Mouse (Mus musculus): Measurements from ENCODE around the gene Morn1. TPM values are rescaled to one million over a fixed set of nuclear protein-coding genes. Genes with fewer than 3 reads are reported as not detected.

Morn1 gene
- polyA plus RNA-seq, 1 experiment from 2014 or later: 1.1 TPM

- no peak overlapping the region for H3K27ac ChIP-seq (ENCODE audit: low read length)
- no peak overlapping the region for H3K9ac ChIP-seq (ENCODE audit: low read depth, low read length)
- H3K4me2 ChIP-seq (ENCODE audit: low read depth, low read length): no peak overlapping the region
- H3K36me3 ChIP-seq (ENCODE audit: control insufficient read depth, insufficient read depth): no peaks in the 10 kb centered on the region
- no peaks in the 10 kb centered on the region for H3K9me3 ChIP-seq (replicated peaks; ENCODE audit: control insufficient read depth, low read length)
- ATAC-seq (ENCODE audit: low read depth): no peak
- peaks cover 10% of the 10 kb centered on the region for H3K27me3 ChIP-seq (ENCODE audit: control insufficient read depth, insufficient read depth, low read depth, low read length)
- no peak overlapping the region for H3K4me3 ChIP-seq (ENCODE audit: low read depth, low read length)
- 44% methylated on average over 14 of the region's 14 CpGs for WGBS (ENCODE audit: insufficient replicate concordance)
- H3K4me1 ChIP-seq (ENCODE audit: control insufficient read depth, low read depth, low read length): peaks cover 13% of the 10 kb centered on the region
Measured at GRCm38 (mm10) chr4:155146107-155146823, 59.9 kb downstream of the Morn1 start.

GRCm38 (mm10) chr4:155148453-155148852 is 62.1 kb downstream of the Morn1 start:
- Histone ChIP-seq H3K4me1 (ENCODE audit: control insufficient read depth, low read depth, low read length) (peaks cover 20% of the 10 kb centered on the region), H3K4me3 (ENCODE audit: low read depth, low read length) (no peak overlapping the region), H3K4me2 (ENCODE audit: low read depth, low read length) (no peak overlapping the region), H3K9me3 (replicated peaks; ENCODE audit: control insufficient read depth, low read length) (no peaks in the 10 kb centered on the region), H3K27me3 (ENCODE audit: control insufficient read depth, insufficient read depth, low read depth, low read length) (peaks cover 10% of the 10 kb centered on the region), H3K36me3 (ENCODE audit: control insufficient read depth, insufficient read depth) (no peaks in the 10 kb centered on the region), H3K27ac (ENCODE audit: low read length) (no peak overlapping the region), H3K9ac (ENCODE audit: low read depth, low read length) (no peak overlapping the region)
- no peak for ATAC-seq (ENCODE audit: low read depth)
- 45% methylated on average over 4 of the region's 4 CpGs for WGBS (ENCODE audit: insufficient replicate concordance)

GRCm38 (mm10) chr4:155148910-155149698 is 62.7 kb downstream of the Morn1 start:
- no peak overlapping the region for H3K4me2 ChIP-seq (ENCODE audit: low read depth, low read length)
- H3K4me3 ChIP-seq (ENCODE audit: low read depth, low read length): no peak overlapping the region
- no peak overlapping the region for H3K9ac ChIP-seq (ENCODE audit: low read depth, low read length)
- peaks cover 10% of the 10 kb centered on the region for H3K27me3 ChIP-seq (ENCODE audit: control insufficient read depth, insufficient read depth, low read depth, low read length)
- H3K36me3 ChIP-seq (ENCODE audit: control insufficient read depth, insufficient read depth): no peaks in the 10 kb centered on the region
- WGBS (ENCODE audit: insufficient replicate concordance): 69% methylated on average over 8 of the region's 8 CpGs
- no peaks in the 10 kb centered on the region for H3K9me3 ChIP-seq (replicated peaks; ENCODE audit: control insufficient read depth, low read length)
- ATAC-seq (ENCODE audit: low read depth): no peak
- H3K27ac ChIP-seq (ENCODE audit: low read length): no peak overlapping the region
- H3K4me1 ChIP-seq (ENCODE audit: control insufficient read depth, low read depth, low read length): peaks cover 20% of the 10 kb centered on the region

GRCm38 (mm10) chr4:155149941-155150275 is 63.5 kb downstream of the Morn1 start:
- H3K4me1 ChIP-seq (ENCODE audit: control insufficient read depth, low read depth, low read length): peaks cover 20% of the 10 kb centered on the region
- peak overlapping the region; percentile 51; the same call in 1 of the 2 replicates for H3K9ac ChIP-seq (ENCODE audit: low read depth, low read length)
- H3K4me3 ChIP-seq (ENCODE audit: low read depth, low read length): no peak overlapping the region; the same call in 1 of the 2 replicates
- H3K27me3 ChIP-seq (ENCODE audit: control insufficient read depth, insufficient read depth, low read depth, low read length): peaks cover 10% of the 10 kb centered on the region
- peak overlapping the region; percentile 22; the same call in 1 of the 2 replicates for H3K27ac ChIP-seq (ENCODE audit: low read length)
- no peak for ATAC-seq (ENCODE audit: low read depth)
- WGBS (ENCODE audit: insufficient replicate concordance): 64% methylated on average over 6 of the region's 6 CpGs
- H3K9me3 ChIP-seq (replicated peaks; ENCODE audit: control insufficient read depth, low read length): no peaks in the 10 kb centered on the region
- H3K4me2 ChIP-seq (ENCODE audit: low read depth, low read length): peak overlapping the region; percentile 68
- no peaks in the 10 kb centered on the region for H3K36me3 ChIP-seq (ENCODE audit: control insufficient read depth, insufficient read depth)

- Histone ChIP-seq H3K4me1 (ENCODE audit: control insufficient read depth, low read depth, low read length) (peaks cover 20% of the 10 kb centered on the region), H3K4me3 (ENCODE audit: low read depth, low read length) (peak overlapping the region; percentile 56), H3K9ac (ENCODE audit: low read depth, low read length) (peak overlapping the region; percentile 51), H3K36me3 (ENCODE audit: control insufficient read depth, insufficient read depth) (no peaks in the 10 kb centered on the region), H3K9me3 (replicated peaks; ENCODE audit: control insufficient read depth, low read length) (no peaks in the 10 kb centered on the region), H3K27me3 (ENCODE audit: control insufficient read depth, insufficient read depth, low read depth, low read length) (peaks cover 10% of the 10 kb centered on the region), H3K4me2 (ENCODE audit: low read depth, low read length) (peak overlapping the region; percentile 68), H3K27ac (ENCODE audit: low read length) (peak overlapping the region; percentile 30)
- ATAC-seq (ENCODE audit: low read depth): peak; percentile 81
- WGBS (ENCODE audit: insufficient replicate concordance): 3% methylated on average over 72 of the region's 73 CpGs
Measured at GRCm38 (mm10) chr4:155150276-155151113, 64.1 kb downstream of the Morn1 start.

GRCm38 (mm10) chr4:155151221-155151788 is 64.9 kb downstream of the Morn1 start:
- 21% methylated on average over 12 of the region's 12 CpGs for WGBS (ENCODE audit: insufficient replicate concordance)
- peaks cover 10% of the 10 kb centered on the region for H3K27me3 ChIP-seq (ENCODE audit: control insufficient read depth, insufficient read depth, low read depth, low read length)
- peaks cover 20% of the 10 kb centered on the region for H3K4me1 ChIP-seq (ENCODE audit: control insufficient read depth, low read depth, low read length)
- no peak for ATAC-seq (ENCODE audit: low read depth)
- no peaks in the 10 kb centered on the region for H3K9me3 ChIP-seq (replicated peaks; ENCODE audit: control insufficient read depth, low read length)
- H3K4me3 ChIP-seq (ENCODE audit: low read depth, low read length): peak overlapping the region; percentile 56
- H3K36me3 ChIP-seq (ENCODE audit: control insufficient read depth, insufficient read depth): peaks cover 2% of the 10 kb centered on the region; the same call in 1 of the 2 replicates
- H3K27ac ChIP-seq (ENCODE audit: low read length): peak overlapping the region; percentile 30; the same call in 1 of the 2 replicates
- peak overlapping the region; percentile 68 for H3K4me2 ChIP-seq (ENCODE audit: low read depth, low read length)
- peak overlapping the region; percentile 51 for H3K9ac ChIP-seq (ENCODE audit: low read depth, low read length)

- ATAC-seq (ENCODE audit: low read depth): no peak
- Histone ChIP-seq H3K27ac (ENCODE audit: low read length) (no peak overlapping the region), H3K4me2 (ENCODE audit: low read depth, low read length) (no peak overlapping the region), H3K27me3 (ENCODE audit: control insufficient read depth, insufficient read depth, low read depth, low read length) (peaks cover 10% of the 10 kb centered on the region), H3K9me3 (replicated peaks; ENCODE audit: control insufficient read depth, low read length) (no peaks in the 10 kb centered on the region), H3K4me1 (ENCODE audit: control insufficient read depth, low read depth, low read length) (peaks cover 20% of the 10 kb centered on the region), H3K9ac (ENCODE audit: low read depth, low read length) (no peak overlapping the region), H3K4me3 (ENCODE audit: low read depth, low read length) (no peak overlapping the region), H3K36me3 (ENCODE audit: control insufficient read depth, insufficient read depth) (peaks cover 8% of the 10 kb centered on the region)
- WGBS (ENCODE audit: insufficient replicate concordance): 41% methylated on average over 4 of the region's 4 CpGs
Measured at GRCm38 (mm10) chr4:155151845-155152244, 65.5 kb downstream of the Morn1 start.

- Histone ChIP-seq H3K9me3 (replicated peaks; ENCODE audit: control insufficient read depth, low read length) (no peaks in the 10 kb centered on the region), H3K27me3 (ENCODE audit: control insufficient read depth, insufficient read depth, low read depth, low read length) (peaks cover 10% of the 10 kb centered on the region), H3K4me3 (ENCODE audit: low read depth, low read length) (no peak overlapping the region), H3K4me1 (ENCODE audit: control insufficient read depth, low read depth, low read length) (peaks cover 20% of the 10 kb centered on the region), H3K9ac (ENCODE audit: low read depth, low read length) (no peak overlapping the region), H3K4me2 (ENCODE audit: low read depth, low read length) (no peak overlapping the region), H3K36me3 (ENCODE audit: control insufficient read depth, insufficient read depth) (peaks cover 10% of the 10 kb centered on the region), H3K27ac (ENCODE audit: low read length) (no peak overlapping the region)
- WGBS (ENCODE audit: insufficient replicate concordance): 62% methylated on average over 6 of the region's 6 CpGs
- ATAC-seq (ENCODE audit: low read depth): no peak
Measured at GRCm38 (mm10) chr4:155152476-155152875, 66.1 kb downstream of the Morn1 start.

All from liver, embryonic 16.5 days (tissue).